Mouse (Mus musculus) testis, adult 2 months (tissue): ENCODE data around the gene Bace1. TPM values are rescaled to one million over a fixed set of nuclear protein-coding genes. Genes with fewer than 3 reads are reported as not detected.

ENCODE experiments used
- H3K27ac ChIP-seq: fragments of 200-500 bp; 2 replicates; pipeline ENCODE4 v1.5.1; 2012; ENCODE audit warnings: low read depth, low read length; ENCODE audit not compliant: control insufficient read depth, insufficient read depth
- H3K27me3 ChIP-seq: fragments of 200-500 bp; 2 replicates; pipeline ENCODE4 v1.6.1; 2012; ENCODE audit warnings: mild to moderate bottlenecking, low read length, moderate library complexity; ENCODE audit not compliant: control insufficient read depth, insufficient read depth
- H3K36me3 ChIP-seq: fragments of 200-500 bp; 2 replicates; pipeline ENCODE4 v1.6.1; 2012; ENCODE audit warnings: mild to moderate bottlenecking, low read length; ENCODE audit not compliant: control insufficient read depth, insufficient read depth
- H3K4me1 ChIP-seq: fragments of 200-500 bp; 2 replicates; pipeline ENCODE4 v1.6.1; 2012; ENCODE audit warnings: low read length; ENCODE audit not compliant: control insufficient read depth, insufficient read depth
- H3K4me3 ChIP-seq: fragments of 200-500 bp; 2 replicates; pipeline ENCODE4 v1.5.1; 2012; ENCODE audit warnings: low read depth, mild to moderate bottlenecking, low read length, moderate library complexity, mixed read lengths; ENCODE audit not compliant: control insufficient read depth
- CTCF ChIP-seq: fragments of 200-500 bp; IDR thresholded peaks from 2 replicates; pipeline ENCODE4 v1.5.1; 2012; ENCODE audit warnings: low read depth, mild to moderate bottlenecking, inconsistent platforms, low read length, moderate library complexity; ENCODE audit not compliant: control insufficient read depth, insufficient read depth, insufficient replicate concordance
- POLR2A ChIP-seq: fragments of 200-500 bp; IDR thresholded peaks from 2 replicates; pipeline ENCODE4 v1.6.1; 2012; ENCODE audit warnings: low read depth, mild to moderate bottlenecking, inconsistent platforms, low read length, moderate library complexity; ENCODE audit not compliant: control insufficient read depth
- polyA plus RNA-seq: library from polyadenylated mRNA; depleted of rRNA; stranded (reverse); fragments of >200 nt; gene quantifications from 2 replicates; pipeline ENCODE4 v1.2.3, GENCODE M21; 2012

Gene Bace1
- polyA plus RNA-seq, 1 experiment = 0.75 TPM

- TF ChIP-seq CTCF (no peak), POLR2A (no peak)
- Histone ChIP-seq H3K4me1 (no peaks in the 10 kb centered on the region), H3K27ac (no peak overlapping the region), H3K27me3 (no peaks in the 10 kb centered on the region), H3K4me3 (no peak overlapping the region), H3K36me3 (no peaks in the 10 kb centered on the region; the same call in none of the 2 replicates)
Observed at GRCm38 (mm10) chr9:45815525-45815924, 22.9 kb upstream of the Bace1 start.

- H3K36me3 ChIP-seq = no peaks in the 10 kb centered on the region; the same call in 1 of the 2 replicates
Observed at GRCm38 (mm10) chr9:45818406-45819011, 19.9 kb upstream of the Bace1 start.

GRCm38 (mm10) chr9:45827663-45828290 is 10.6 kb upstream of the Bace1 start:
- no peak for TF ChIP-seq POLR2A
- no peak for TF ChIP-seq CTCF
- H3K4me1 ChIP-seq = peaks cover 11% of the 10 kb centered on the region
- H3K27ac ChIP-seq = peak overlapping the region; percentile 37; the same call in 1 of the 2 replicates
- H3K27me3 ChIP-seq = no peaks in the 10 kb centered on the region
- H3K36me3 ChIP-seq = no peaks in the 10 kb centered on the region
- H3K4me3 ChIP-seq = peak overlapping the region; percentile 96

More at GRCm38 (mm10) chr9:45818406-45819011, 19.9 kb upstream of the Bace1 start:
- H3K27ac ChIP-seq = no peak overlapping the region
- TF ChIP-seq POLR2A (no peak), CTCF (no peak)
- no peak overlapping the region for H3K4me3 ChIP-seq
- H3K4me1 ChIP-seq = peaks cover 2% of the 10 kb centered on the region; the same call in 1 of the 2 replicates
- H3K27me3 ChIP-seq = no peaks in the 10 kb centered on the region

- TF ChIP-seq POLR2A (peak; percentile 61; the same call in 1 of the 2 replicates), CTCF (no peak)
- no peaks in the 10 kb centered on the region for H3K27me3 ChIP-seq
- peak within 1 kb of the TSS; percentile 96 for H3K4me3 ChIP-seq
Observed at GRCm38 (mm10) chr9:45828291-45828963, 10.0 kb upstream of the Bace1 start, which contains the start of gene Cep164. Gene Cep164, minus strand, starts transcription at chr9:45828691.

GRCm38 (mm10) chr9:45829107-45829506 is 9.3 kb upstream of the Bace1 start:
- peak overlapping the region; percentile 80 for H3K27ac ChIP-seq
- no peaks in the 10 kb centered on the region for H3K36me3 ChIP-seq
- H3K4me1 ChIP-seq = peaks cover 11% of the 10 kb centered on the region
- H3K27me3 ChIP-seq = no peaks in the 10 kb centered on the region
- peak overlapping the region; percentile 60 for H3K4me3 ChIP-seq
- TF ChIP-seq POLR2A (no peak), CTCF (peak; percentile 51; the same call in 1 of the 2 replicates)

More at GRCm38 (mm10) chr9:45828291-45828963, 10.0 kb upstream of the Bace1 start, which contains the start of gene Cep164:
- no peaks in the 10 kb centered on the region for H3K36me3 ChIP-seq
- peak within 1 kb of the TSS; percentile 80 for H3K27ac ChIP-seq
- peaks cover 11% of the 10 kb centered on the region for H3K4me1 ChIP-seq

- Histone ChIP-seq H3K36me3 (no peaks in the 10 kb centered on the region), H3K27me3 (no peaks in the 10 kb centered on the region), H3K4me3 (no peak overlapping the region), H3K27ac (no peak overlapping the region), H3K4me1 (peaks cover 7% of the 10 kb centered on the region)
- TF ChIP-seq CTCF (no peak), POLR2A (no peak)
Observed at GRCm38 (mm10) chr9:45832898-45833297, 5.5 kb upstream of the Bace1 start.

- Histone ChIP-seq H3K27me3 (no peaks in the 10 kb centered on the region; the same call in 1 of the 2 replicates), H3K36me3 (no peaks in the 10 kb centered on the region), H3K4me1 (peaks cover 5% of the 10 kb centered on the region), H3K27ac (no peak overlapping the region), H3K4me3 (no peak overlapping the region)
- no peak for TF ChIP-seq POLR2A
- TF ChIP-seq CTCF = no peak
Observed at GRCm38 (mm10) chr9:45833461-45833860, 4.9 kb upstream of the Bace1 start.
